Mouse (Mus musculus) heart, postnatal 0 days (tissue): ENCODE data around the gene Epha4.

Experiments
- CTCF ChIP-seq: IDR thresholded peaks from 2 replicates; pipeline ENCODE4 v1.5.1; 2016; ENCODE audit warnings: antibody characterized with exemption, control low read depth, low read depth
- EP300 ChIP-seq: IDR thresholded peaks from 2 replicates; pipeline ENCODE4 v1.6.1; 2016; ENCODE audit warnings: antibody characterized with exemption, low read depth

DNA sequence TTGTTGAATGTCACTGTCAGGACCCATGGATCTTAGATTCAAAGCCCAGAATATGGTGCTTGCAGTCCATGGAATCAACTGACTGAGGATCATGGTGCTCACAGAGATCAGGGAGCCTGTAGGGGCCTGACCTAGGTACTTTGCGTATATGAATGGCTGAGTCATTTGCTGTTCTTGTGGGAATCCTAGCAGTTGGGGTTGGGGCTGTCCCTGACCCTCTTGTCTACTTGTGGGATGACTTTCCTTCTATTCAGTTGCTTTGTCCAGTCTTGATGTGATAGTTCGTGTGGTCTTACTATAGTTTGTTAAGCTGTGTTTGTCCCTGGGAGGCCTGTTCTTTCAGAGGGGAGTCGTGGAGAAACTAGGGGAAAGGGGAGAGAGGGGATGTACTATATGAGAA, 149.0 kb downstream of the Epha4 start:
- TF ChIP-seq CTCF (no peak), EP300 (no peak)
